Mouse (Mus musculus) limb, embryonic 10.5 days (tissue): Measurements from ENCODE around the gene Ndufb10. TPM values are rescaled to one million over a fixed set of nuclear protein-coding genes. Genes with fewer than 3 reads are reported as not detected.
A peak's percentile ranks its signal among the peaks of the same experiment; 100 is the strongest.

Source experiments
- DNase-seq: peaks from one replicate; pipeline ENCODE4 v3.0.0-alpha.2; 2017; ENCODE audit warnings: low spot score
- H3K27ac ChIP-seq: fragments of 300-500 bp; sonication (generic); 2 replicates; pipeline ENCODE4 v1.5.1; 2016; ENCODE audit warnings: mild to moderate bottlenecking
- H3K27me3 ChIP-seq: fragments of 300-500 bp; sonication (generic); 2 replicates; pipeline ENCODE4 v1.6.1; 2016; ENCODE audit warnings: low read depth, mild to moderate bottlenecking; ENCODE audit not compliant: poor library complexity, severe bottlenecking
- H3K36me3 ChIP-seq: fragments of 300-500 bp; sonication (generic); 2 replicates; pipeline ENCODE4 v1.6.1; 2016; ENCODE audit warnings: mild to moderate bottlenecking, moderate library complexity
- H3K4me1 ChIP-seq: fragments of 300-500 bp; sonication (generic); 2 replicates; pipeline ENCODE4 v1.6.1; 2016
- H3K4me3 ChIP-seq: fragments of 300-500 bp; sonication (generic); 2 replicates; pipeline ENCODE4 v1.5.1; 2016; ENCODE audit warnings: mild to moderate bottlenecking, moderate library complexity
- H3K9me3 ChIP-seq: fragments of 300-500 bp; sonication (generic); replicated peaks from 2 replicates; pipeline ENCODE4 v1.6.1; 2016; ENCODE audit warnings: mild to moderate bottlenecking
- WGBS: fragments of 180-500 bp; shearing (Covaris S2); methylation state at CpG from one replicate; pipeline ENCODE4 v1.1.7; 2016; 5-methylcytosine and 5-hydroxymethylcytosine counted together
- polyA plus RNA-seq: library from polyadenylated mRNA; unstranded; fragments of >200 nt; fragmentation: Nextera tagmentation; extraction: Ambion mirVana; gene quantifications from 2 replicates; pipeline ENCODE4 v1.2.1, GENCODE M21; 2016

Gene Ndufb10
- polyA plus RNA-seq, 1 experiment from 2014 or later = 202 TPM

- peaks cover 39% of the 10 kb centered on the region for H3K4me1 ChIP-seq
- H3K36me3 ChIP-seq = peaks cover 22% of the 10 kb centered on the region
- H3K9me3 ChIP-seq = no peaks in the 10 kb centered on the region
- H3K4me3 ChIP-seq = no peak overlapping the region
- peaks cover 51% of the 10 kb centered on the region for H3K27me3 ChIP-seq
- no peak for DNase-seq
- 92% methylated on average over 5 of the region's 5 CpGs for WGBS
- no peak overlapping the region for H3K27ac ChIP-seq
These were observed 31.9 kb downstream of the Ndufb10 start for GRCm38 (mm10) chr17:24692385-24692784.

GRCm38 (mm10) chr17:24689251-24690081 lies 34.8 kb downstream of the Ndufb10 start, which contains the start of gene Syngr3:
Gene Syngr3, minus strand, starts transcription at chr17:24689955.
- Histone ChIP-seq H3K36me3 (peaks cover 22% of the 10 kb centered on the region), H3K27ac (peak within 1 kb of the TSS; percentile 73; the same call in 1 of the 2 replicates), H3K9me3 (no peaks in the 10 kb centered on the region), H3K27me3 (peaks cover 64% of the 10 kb centered on the region), H3K4me1 (peaks cover 31% of the 10 kb centered on the region), H3K4me3 (peak within 1 kb of the TSS; percentile 81)
- 1% methylated on average over 54 of the region's 55 CpGs for WGBS
- peak; percentile 59 for DNase-seq

GRCm38 (mm10) chr17:24687599-24687998 lies 36.7 kb downstream of the Ndufb10 start:
- 20% methylated on average over 23 of the region's 23 CpGs for WGBS
- Histone ChIP-seq H3K9me3 (no peaks in the 10 kb centered on the region), H3K27me3 (peaks cover 64% of the 10 kb centered on the region), H3K4me1 (peaks cover 26% of the 10 kb centered on the region), H3K27ac (no peak overlapping the region), H3K4me3 (peak overlapping the region; percentile 46), H3K36me3 (peaks cover 9% of the 10 kb centered on the region)
- no peak for DNase-seq

- DNase-seq = peak; percentile 57
- Histone ChIP-seq H3K27ac (no peak overlapping the region), H3K9me3 (no peaks in the 10 kb centered on the region), H3K4me3 (peak overlapping the region; percentile 46), H3K36me3 (peaks cover 9% of the 10 kb centered on the region), H3K27me3 (peaks cover 61% of the 10 kb centered on the region), H3K4me1 (peaks cover 26% of the 10 kb centered on the region)
- 3% methylated on average over 25 of the region's 25 CpGs for WGBS
These were observed 37.1 kb downstream of the Ndufb10 start for GRCm38 (mm10) chr17:24687146-24687595.

GRCm38 (mm10) chr17:24686514-24686913 lies 37.8 kb downstream of the Ndufb10 start:
- no peak overlapping the region for H3K27ac ChIP-seq
- WGBS = 25% methylated on average over 16 of the region's 16 CpGs
- peaks cover 12% of the 10 kb centered on the region for H3K36me3 ChIP-seq
- peak; percentile 54 for DNase-seq
- peak overlapping the region; percentile 29 for H3K4me3 ChIP-seq
- H3K4me1 ChIP-seq = peaks cover 26% of the 10 kb centered on the region
- peaks cover 54% of the 10 kb centered on the region for H3K27me3 ChIP-seq
- H3K9me3 ChIP-seq = no peaks in the 10 kb centered on the region

GRCm38 (mm10) chr17:24677500-24678080 lies 46.7 kb downstream of the Ndufb10 start:
- H3K4me1 ChIP-seq = peaks cover 21% of the 10 kb centered on the region
- H3K27me3 ChIP-seq = no peaks in the 10 kb centered on the region
- H3K27ac ChIP-seq = no peak overlapping the region
- no peaks in the 10 kb centered on the region for H3K9me3 ChIP-seq
- WGBS = 89% methylated on average over 24 of the region's 24 CpGs
- H3K36me3 ChIP-seq = peaks cover 80% of the 10 kb centered on the region
- H3K4me3 ChIP-seq = no peak overlapping the region
- DNase-seq = no peak

GRCm38 (mm10) chr17:24676877-24677276 lies 47.4 kb downstream of the Ndufb10 start:
- H3K9me3 ChIP-seq = no peaks in the 10 kb centered on the region
- no peak overlapping the region for H3K4me3 ChIP-seq
- peaks cover 28% of the 10 kb centered on the region for H3K4me1 ChIP-seq
- H3K27me3 ChIP-seq = no peaks in the 10 kb centered on the region
- H3K36me3 ChIP-seq = peaks cover 73% of the 10 kb centered on the region
- 97% methylated on average over 5 of the region's 5 CpGs for WGBS
- no peak overlapping the region for H3K27ac ChIP-seq
- no peak for DNase-seq

- peaks cover 66% of the 10 kb centered on the region for H3K36me3 ChIP-seq
These were observed 48.1 kb downstream of the Ndufb10 start for GRCm38 (mm10) chr17:24676187-24676586.

GRCm38 (mm10) chr17:24674277-24674676 lies 50.0 kb downstream of the Ndufb10 start:
- no peak for DNase-seq
- 91% methylated on average over 7 of the region's 7 CpGs for WGBS
- no peak overlapping the region for H3K27ac ChIP-seq
- H3K9me3 ChIP-seq = no peaks in the 10 kb centered on the region
- H3K36me3 ChIP-seq = peaks cover 47% of the 10 kb centered on the region
- peaks cover 53% of the 10 kb centered on the region for H3K4me1 ChIP-seq
- no peaks in the 10 kb centered on the region for H3K27me3 ChIP-seq
- no peak overlapping the region for H3K4me3 ChIP-seq

More at GRCm38 (mm10) chr17:24676187-24676586, 48.1 kb downstream of the Ndufb10 start:
- Histone ChIP-seq H3K9me3 (no peaks in the 10 kb centered on the region), H3K27ac (no peak overlapping the region), H3K4me3 (no peak overlapping the region), H3K27me3 (no peaks in the 10 kb centered on the region), H3K4me1 (peaks cover 35% of the 10 kb centered on the region)
- 80% methylated on average over 2 of the region's 2 CpGs for WGBS
- peak; percentile 77 for DNase-seq

- DNase-seq = no peak
- Histone ChIP-seq H3K36me3 (peaks cover 25% of the 10 kb centered on the region), H3K4me3 (peak overlapping the region; percentile 99; the same call in 1 of the 2 replicates), H3K9me3 (no peaks in the 10 kb centered on the region), H3K27ac (no peak overlapping the region), H3K4me1 (peaks cover 62% of the 10 kb centered on the region), H3K27me3 (no peaks in the 10 kb centered on the region)
- 25% methylated on average over 5 of the region's 5 CpGs for WGBS
These were observed 52.1 kb downstream of the Ndufb10 start for GRCm38 (mm10) chr17:24672141-24672540.

Other genes with a start within 250 kb of the Ndufb10 start
- 31.6 and 42.2 TPM in 2 replicates for gene Mlst8, start 245.4 kb downstream of the Ndufb10 start, polyA plus RNA-seq
- 1.4 and 3.6 TPM in 2 replicates for gene Caskin1, start 235.9 kb downstream of the Ndufb10 start, polyA plus RNA-seq
- gene Traf7, start 196.5 kb downstream of the Ndufb10 start, polyA plus RNA-seq = 125 and 136 TPM in 2 replicates
- gene Rab26, start 190.3 kb downstream of the Ndufb10 start, polyA plus RNA-seq = 2.4 and 3.8 TPM in 2 replicates
- gene Pkd1, start 174.6 kb downstream of the Ndufb10 start, polyA plus RNA-seq = 18.9 and 24.7 TPM in 2 replicates
- 63.2 and 79.5 TPM in 2 replicates for gene Tsc2, start 91.8 kb downstream of the Ndufb10 start, polyA plus RNA-seq
- gene Nthl1, start 91.8 kb downstream of the Ndufb10 start, polyA plus RNA-seq = 27.5 and 31.2 TPM in 2 replicates
- gene Slc9a3r2, start 74.2 kb downstream of the Ndufb10 start, polyA plus RNA-seq = 47.2 and 57.1 TPM in 2 replicates
- gene Npw, start 66.0 kb downstream of the Ndufb10 start, polyA plus RNA-seq = 0.88 and 1.1 TPM in 2 replicates
- gene Zfp598, start 54.8 kb downstream of the Ndufb10 start, polyA plus RNA-seq = 34.5 and 36.7 TPM in 2 replicates
- 5.2 and 7.0 TPM in 2 replicates for gene Syngr3, start 34.5 kb downstream of the Ndufb10 start, polyA plus RNA-seq
- gene Gfer, start 28.3 kb downstream of the Ndufb10 start, polyA plus RNA-seq = 52.9 and 61.2 TPM in 2 replicates
- gene Noxo1, start 28.2 kb downstream of the Ndufb10 start, polyA plus RNA-seq = 0.59 and 2.3 TPM in 2 replicates
- gene Tbl3, start 16.8 kb downstream of the Ndufb10 start, polyA plus RNA-seq = 165 and 183 TPM in 2 replicates
- gene Rnf151, start 6.4 kb downstream of the Ndufb10 start, polyA plus RNA-seq = 0.21 and 0.38 TPM in 2 replicates
- gene Rps2, start 6.4 kb downstream of the Ndufb10 start, polyA plus RNA-seq = 1,693 and 2,093 TPM in 2 replicates
- 0.15 TPM in 1 of 2 replicates, not detected in the other for gene Rpl3l, start 3.3 kb upstream of the Ndufb10 start, polyA plus RNA-seq
- 19.9 and 23.6 TPM in 2 replicates for gene Msrb1, start 12.2 kb upstream of the Ndufb10 start, polyA plus RNA-seq
- 3.2 and 4.2 TPM in 2 replicates for gene Hs3st6, start 28.5 kb upstream of the Ndufb10 start, polyA plus RNA-seq
- not detected in 2 replicates for gene Meiob, start 79.8 kb upstream of the Ndufb10 start, polyA plus RNA-seq
- 26.0 and 28.0 TPM in 2 replicates for gene Hagh, start 115.7 kb upstream of the Ndufb10 start, polyA plus RNA-seq
- gene Fahd1, start 125.9 kb upstream of the Ndufb10 start, polyA plus RNA-seq = 14.5 and 17.6 TPM in 2 replicates
- gene Igfals, start 141.5 kb upstream of the Ndufb10 start, polyA plus RNA-seq = 0.55 and 0.84 TPM in 2 replicates
- 72.7 and 79.7 TPM in 2 replicates for gene Nubp2, start 161.9 kb upstream of the Ndufb10 start, polyA plus RNA-seq
- gene Spsb3, start 162.2 kb upstream of the Ndufb10 start, polyA plus RNA-seq = 48.0 and 50.8 TPM in 2 replicates
- 22.1 and 30.6 TPM in 2 replicates for gene Eme2, start 170.6 kb upstream of the Ndufb10 start, polyA plus RNA-seq
- 104 and 105 TPM in 2 replicates for gene Mrps34, start 170.6 kb upstream of the Ndufb10 start, polyA plus RNA-seq
- gene Nme3, start 172.0 kb upstream of the Ndufb10 start, polyA plus RNA-seq = 43.6 and 47.0 TPM in 2 replicates
- gene Mapk8ip3, start 212.5 kb upstream of the Ndufb10 start, polyA plus RNA-seq = 32.1 and 39.3 TPM in 2 replicates
- 369 and 370 TPM in 2 replicates for gene Jpt2, start 236.2 kb upstream of the Ndufb10 start, polyA plus RNA-seq